In genomic region chr11:29514682-29515412, GRCm38 (mm10) we compare ENCODE assay signal across 8 mouse cellular contexts. TPM values are rescaled to one million over a fixed set of nuclear protein-coding genes. Genes with fewer than 3 reads are reported as not detected.
A peak's percentile ranks its signal among the peaks of the same experiment; 100 is the strongest.
DNase-seq lines count a peak whose midpoint lies in the region; ATAC-seq lines count a peak whose summit lies in the region.

TSS of gene Prorsd1 (minus strand) at chr11:29515033.

- peak within 1 kb of the TSS; percentile 63 for H3K9ac ChIP-seq in embryonic facial prominence, embryonic 12.5 days
- H3K9ac ChIP-seq in limb, embryonic 13.5 days = peak within 1 kb of the TSS; percentile 78
- peak within 1 kb of the TSS; percentile 49 for H3K9ac ChIP-seq in midbrain, embryonic 16.5 days (ENCODE audit: low read depth, low read length)

- H3K27ac ChIP-seq in embryonic facial prominence, embryonic 12.5 days = peak within 1 kb of the TSS; percentile 72
- H3K27ac ChIP-seq in limb, embryonic 13.5 days = peak within 1 kb of the TSS; percentile 75
- H3K27ac ChIP-seq in midbrain, embryonic 16.5 days (ENCODE audit: low read length) = peak within 1 kb of the TSS; percentile 73

- H3K4me3 ChIP-seq in embryonic facial prominence, embryonic 12.5 days = peak within 1 kb of the TSS; percentile 62
- peak within 1 kb of the TSS; percentile 64 for H3K4me3 ChIP-seq in limb, embryonic 13.5 days
- peak within 1 kb of the TSS; percentile 56 for H3K4me3 ChIP-seq in midbrain, embryonic 16.5 days (ENCODE audit: low read depth, low read length)

- H3K36me3 ChIP-seq in embryonic facial prominence, embryonic 12.5 days = 0 out of 2 replicates have a peak, but pooled peaks cover 4% of the 10 kb centered on the region
- H3K36me3 ChIP-seq in limb, embryonic 13.5 days = peaks cover 18% of the 10 kb centered on the region
- peaks cover 3% of the 10 kb centered on the region; the same call in 1 of the 2 replicates for H3K36me3 ChIP-seq in midbrain, embryonic 16.5 days (ENCODE audit: control insufficient read depth, insufficient read depth, low read length)

- no peaks in the 10 kb centered on the region for H3K27me3 ChIP-seq in embryonic facial prominence, embryonic 12.5 days
- H3K27me3 ChIP-seq in limb, embryonic 13.5 days = no peaks in the 10 kb centered on the region
- no peaks in the 10 kb centered on the region for H3K27me3 ChIP-seq in midbrain, embryonic 16.5 days (ENCODE audit: control insufficient read depth, insufficient read depth, low read depth, low read length)

- WGBS in embryonic facial prominence, embryonic 12.5 days = 3% methylated on average over 40 of the region's 40 CpGs
- 3% methylated on average over 40 of the region's 40 CpGs for WGBS in limb, embryonic 13.5 days
- 4% methylated on average over 40 of the region's 40 CpGs for WGBS in midbrain, embryonic 16.5 days

- H3K4me2 ChIP-seq in embryonic facial prominence, embryonic 12.5 days (replicated peaks) = peak within 1 kb of the TSS; percentile 58
- H3K4me2 ChIP-seq in limb, embryonic 13.5 days (replicated peaks) = peak within 1 kb of the TSS; percentile 66
- H3K4me2 ChIP-seq in midbrain, embryonic 16.5 days (ENCODE audit: low read length) = peak within 1 kb of the TSS; percentile 59

- peak; percentile 96 for ATAC-seq in embryonic facial prominence, embryonic 12.5 days (ENCODE audit: insufficient number of reproducible peaks, insufficient read depth, low FRiP score, low TSS enrichment)
- ATAC-seq in limb, embryonic 13.5 days (ENCODE audit: low FRiP score, low read depth) = peak; percentile 98
- ATAC-seq in midbrain, embryonic 16.5 days = peak; percentile 99

- no peaks in the 10 kb centered on the region for H3K9me3 ChIP-seq in embryonic facial prominence, embryonic 12.5 days
- no peaks in the 10 kb centered on the region for H3K9me3 ChIP-seq in limb, embryonic 13.5 days
- H3K9me3 ChIP-seq in midbrain, embryonic 16.5 days (replicated peaks; ENCODE audit: control insufficient read depth, low read length, poor library complexity, severe bottlenecking) = no peaks in the 10 kb centered on the region

- peaks cover 5% of the 10 kb centered on the region; the same call in 1 of the 2 replicates for H3K4me1 ChIP-seq in embryonic facial prominence, embryonic 12.5 days
- peaks cover 5% of the 10 kb centered on the region for H3K4me1 ChIP-seq in limb, embryonic 13.5 days
- H3K4me1 ChIP-seq in midbrain, embryonic 16.5 days (ENCODE audit: control insufficient read depth, insufficient read depth, low read length) = no peaks in the 10 kb centered on the region; the same call in 1 of the 2 replicates

- DNase-seq in layer of hippocampus, adult 11-12 months (ENCODE audit: low spot score) = peak; percentile 79
- no peak for DNase-seq in layer of hippocampus, adult 9-10 months (ENCODE audit: low spot score)
- DNase-seq in heart, adult 11 months = peak; percentile 99
- peak; percentile 92 for DNase-seq in kidney, adult 18-20 months
- DNase-seq in spleen, postnatal 10 days (ENCODE audit: low spot score in 2 of 2) = peak; percentile 84 to 96

RNA-seq across cellular contexts. Expression of gene Prorsd1, which starts in this region (rescaled TPM):
- 26.2 and 26.6 TPM in 2 replicates for polyA plus RNA-seq in embryonic facial prominence, embryonic 12.5 days (2016; fragmentation: Nextera tagmentation; extraction: Ambion mirVana)
- 26.8 and 31.3 TPM in 2 replicates for polyA plus RNA-seq in limb, embryonic 13.5 days (2015; fragmentation: Nextera tagmentation; extraction: Ambion mirVana)
- polyA plus RNA-seq in midbrain, embryonic 16.5 days (2015; fragmentation: Nextera tagmentation; extraction: Ambion mirVana) = 7.3 and 8.4 TPM in 2 replicates
